Mouse (Mus musculus): ENCODE results near the gene Tmem107.
A peak's percentile ranks its signal among the peaks of the same experiment; 100 is the strongest.

Tmem107 gene

DNA sequence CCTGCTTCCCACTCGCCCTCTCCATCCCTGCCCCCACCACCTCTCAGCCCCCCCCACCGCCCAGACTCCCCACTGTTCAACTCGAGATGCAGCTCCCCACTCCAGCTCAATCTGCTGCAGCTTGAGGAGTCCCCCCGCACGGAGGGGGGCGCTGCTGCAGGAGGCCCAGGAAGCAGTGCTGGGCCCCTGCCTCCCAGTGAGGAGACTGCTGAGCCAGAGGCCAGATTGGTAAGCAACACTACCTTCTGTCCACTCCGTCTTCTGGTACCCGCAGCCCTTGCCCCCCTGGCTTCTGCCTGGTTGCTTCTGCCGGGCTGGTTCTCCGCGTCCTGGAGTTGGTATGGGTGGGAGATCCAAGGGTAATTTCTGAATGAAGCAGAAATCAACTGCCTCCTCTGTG lies 36.2 kb downstream of the Tmem107 start:
- DNase-seq (ENCODE audit: low spot score) = no peak

DNA sequence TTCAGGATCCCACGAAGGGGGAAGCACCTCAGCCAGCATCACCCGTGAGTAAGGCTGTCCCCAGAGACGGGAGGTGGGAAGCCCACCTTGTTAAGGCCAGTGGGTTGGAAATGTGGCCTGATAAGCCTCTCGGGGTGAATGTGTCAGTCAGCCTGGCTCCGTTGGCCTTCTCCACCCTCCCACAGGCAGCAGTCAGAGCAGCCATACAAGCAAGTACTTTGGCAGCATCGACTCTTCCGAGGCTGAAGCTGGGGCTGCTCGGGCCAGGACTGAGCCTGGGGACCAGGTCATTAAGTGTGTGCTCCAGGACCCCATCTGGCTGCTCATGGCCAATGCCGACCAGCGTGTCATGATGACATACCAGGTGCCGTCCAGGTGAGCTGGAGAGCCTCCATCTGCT lies 37.1 kb downstream of the Tmem107 start:
- no peak for DNase-seq (ENCODE audit: low spot score)

DNA sequence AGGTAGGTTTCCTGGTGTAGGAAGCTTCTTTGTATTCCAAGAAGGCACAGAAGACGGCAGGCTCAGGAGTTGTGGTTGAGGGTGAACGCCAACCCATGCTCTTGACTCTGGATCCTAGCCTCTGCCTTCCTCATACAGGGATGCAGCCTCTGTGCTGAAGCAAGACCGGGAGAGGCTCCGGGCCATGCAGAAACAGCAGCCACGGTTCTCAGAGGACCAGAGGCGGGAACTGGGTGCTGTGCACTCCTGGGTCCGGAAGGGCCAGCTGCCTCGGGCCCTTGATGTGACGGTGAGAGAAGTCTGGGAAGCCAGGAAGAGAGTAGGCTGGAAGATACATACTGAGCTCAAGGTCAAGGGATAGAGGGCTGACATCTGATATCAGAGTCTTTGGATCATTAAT lies 37.6 kb downstream of the Tmem107 start:
- no peak for DNase-seq (ENCODE audit: low spot score)

DNA sequence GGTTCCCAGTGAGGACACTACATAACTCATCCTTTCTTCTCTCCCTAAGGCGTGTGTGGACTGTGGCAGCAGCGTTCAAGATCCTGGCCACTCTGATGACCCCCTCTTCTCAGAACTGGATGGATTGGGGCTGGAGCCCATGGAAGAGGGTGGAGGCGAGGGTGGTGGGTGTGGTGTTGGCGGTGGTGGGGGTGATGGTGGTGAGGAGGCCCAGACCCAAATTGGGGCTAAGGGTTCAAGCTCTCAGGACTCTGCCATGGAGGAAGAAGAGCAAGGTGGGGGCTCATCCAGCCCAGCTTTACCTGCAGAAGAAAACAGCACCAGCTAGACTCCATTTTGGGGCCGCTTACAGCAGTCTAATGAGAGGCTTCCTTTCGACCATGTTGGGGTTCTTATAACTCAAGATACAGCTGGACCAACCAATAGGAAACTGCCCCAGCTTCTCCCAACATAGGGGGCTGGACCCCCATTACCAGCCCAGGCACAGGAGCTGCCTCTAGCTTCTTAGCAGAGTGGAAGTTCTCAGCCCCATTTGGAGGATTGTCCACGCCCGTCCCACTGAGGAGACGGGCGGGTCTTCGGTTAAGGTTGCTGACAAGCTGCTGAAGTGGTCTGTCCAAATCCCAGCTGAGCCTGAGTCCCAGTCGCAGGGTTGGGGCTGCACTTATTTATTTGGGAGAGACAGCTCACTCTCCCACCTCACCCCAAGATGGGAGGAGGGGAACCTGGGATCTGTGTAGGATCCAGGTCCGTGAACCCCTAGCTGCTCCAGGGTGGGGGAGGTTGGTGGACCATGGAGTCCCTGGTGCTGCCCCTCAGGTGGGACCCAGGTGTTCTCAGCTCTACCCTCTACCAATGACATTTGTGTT lies 38.7 kb downstream of the Tmem107 start:
- DNase-seq (ENCODE audit: low spot score) = no peak

GRCm38 (mm10) chr11:69110319-69111046 lies 39.9 kb downstream of the Tmem107 start:
- DNase-seq (ENCODE audit: low spot score) = peak; percentile 94

DNA sequence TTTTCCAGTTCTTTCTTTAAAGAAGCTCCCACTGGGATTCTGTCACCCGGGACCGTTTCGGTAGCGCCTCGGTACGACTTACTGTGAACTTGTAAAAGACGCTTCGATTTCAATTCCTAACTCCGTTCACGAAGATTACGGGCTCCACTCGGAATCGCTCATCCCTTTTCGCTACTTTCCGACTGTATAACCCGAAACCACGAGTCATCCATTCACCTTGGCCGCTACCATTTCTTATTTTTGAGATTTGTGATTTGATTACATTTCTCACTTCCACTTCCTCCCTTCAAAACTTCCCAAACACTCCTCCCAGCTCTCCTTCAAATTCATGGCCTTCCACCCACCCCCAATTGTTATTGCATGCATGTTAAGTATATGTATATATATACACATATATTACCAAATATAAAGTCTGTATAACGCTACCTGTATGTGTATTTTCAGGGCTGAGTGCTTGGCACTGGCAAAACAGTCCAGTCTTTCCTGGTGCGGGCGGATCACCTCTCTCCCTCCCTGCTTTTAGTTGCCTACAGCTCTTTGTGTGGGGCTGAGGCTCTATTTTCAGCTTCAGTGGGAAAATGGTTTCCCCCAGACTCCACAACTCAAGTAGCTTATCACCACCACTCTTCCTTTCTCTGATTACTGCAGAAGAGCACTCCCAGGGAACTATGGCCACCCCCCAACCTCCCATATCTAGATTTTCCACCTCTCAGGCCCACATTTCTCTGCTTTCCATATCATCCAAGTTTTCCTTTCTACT lies 40.6 kb downstream of the Tmem107 start:
- no peak for DNase-seq (ENCODE audit: low spot score)

DNA sequence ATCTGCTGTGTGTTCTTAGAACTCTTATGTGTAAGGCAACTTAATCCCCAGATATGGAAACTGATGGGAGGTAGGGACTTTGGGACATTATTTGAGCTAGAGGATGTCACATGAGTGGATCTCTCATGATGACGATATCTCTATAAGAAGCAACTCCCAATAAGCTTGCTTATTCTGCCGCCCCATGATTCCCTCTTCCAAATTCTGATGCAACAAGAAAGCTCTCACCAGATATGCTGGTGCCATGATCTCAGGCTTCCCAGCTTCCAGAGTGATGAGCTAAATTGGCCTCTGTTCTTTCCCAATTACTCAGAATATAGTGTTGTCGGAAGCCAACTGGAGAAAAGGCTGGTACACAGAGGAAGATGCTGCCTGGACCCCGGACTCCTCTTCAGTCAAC lies 41.3 kb downstream of the Tmem107 start:
- no peak for DNase-seq (ENCODE audit: low spot score)

DNA sequence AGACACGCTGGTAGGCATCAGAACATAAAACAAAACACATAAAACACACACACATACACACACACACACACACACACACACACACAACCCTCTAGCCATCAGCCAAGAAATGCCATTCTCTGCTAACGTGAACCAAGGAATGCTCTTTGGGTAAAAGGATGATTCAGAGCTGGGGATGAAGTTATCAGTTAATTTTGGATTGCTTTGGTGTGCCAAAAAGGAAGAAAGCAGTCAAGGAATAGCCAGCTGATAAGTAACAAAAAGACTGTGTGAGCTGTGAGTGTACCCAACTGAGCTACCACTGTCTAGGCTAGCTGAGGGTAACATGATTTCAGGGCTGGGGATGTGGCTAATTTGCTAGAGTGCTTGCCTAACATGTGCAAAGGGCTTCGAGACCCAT lies 43.4 kb downstream of the Tmem107 start:
- DNase-seq (ENCODE audit: low spot score) = no peak

- DNase-seq (ENCODE audit: low spot score) = no peak
Measured at GRCm38 (mm10) chr11:69114621-69115020, 44.0 kb downstream of the Tmem107 start.

DNA sequence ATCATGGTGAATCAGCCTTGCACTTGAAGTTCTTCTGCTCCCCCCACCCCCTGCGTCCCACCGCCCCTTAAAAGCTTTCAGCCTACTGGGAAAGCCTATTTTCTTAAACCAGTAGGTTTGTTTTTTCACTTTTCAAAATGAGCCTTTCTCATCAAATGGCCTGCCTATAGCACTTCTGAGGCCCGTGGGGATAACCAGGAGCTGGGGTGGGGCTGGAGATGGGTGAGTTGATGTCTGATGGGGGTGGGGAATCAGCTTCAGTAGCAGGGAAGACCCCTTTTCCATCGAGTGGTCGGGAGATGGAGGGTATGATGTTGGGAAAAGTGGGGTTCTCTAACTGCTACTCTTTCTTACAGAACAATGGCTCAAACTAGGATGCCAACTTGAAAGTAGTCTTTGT lies 46.2 kb downstream of the Tmem107 start:
- DNase-seq (ENCODE audit: low spot score) = no peak

DNA sequence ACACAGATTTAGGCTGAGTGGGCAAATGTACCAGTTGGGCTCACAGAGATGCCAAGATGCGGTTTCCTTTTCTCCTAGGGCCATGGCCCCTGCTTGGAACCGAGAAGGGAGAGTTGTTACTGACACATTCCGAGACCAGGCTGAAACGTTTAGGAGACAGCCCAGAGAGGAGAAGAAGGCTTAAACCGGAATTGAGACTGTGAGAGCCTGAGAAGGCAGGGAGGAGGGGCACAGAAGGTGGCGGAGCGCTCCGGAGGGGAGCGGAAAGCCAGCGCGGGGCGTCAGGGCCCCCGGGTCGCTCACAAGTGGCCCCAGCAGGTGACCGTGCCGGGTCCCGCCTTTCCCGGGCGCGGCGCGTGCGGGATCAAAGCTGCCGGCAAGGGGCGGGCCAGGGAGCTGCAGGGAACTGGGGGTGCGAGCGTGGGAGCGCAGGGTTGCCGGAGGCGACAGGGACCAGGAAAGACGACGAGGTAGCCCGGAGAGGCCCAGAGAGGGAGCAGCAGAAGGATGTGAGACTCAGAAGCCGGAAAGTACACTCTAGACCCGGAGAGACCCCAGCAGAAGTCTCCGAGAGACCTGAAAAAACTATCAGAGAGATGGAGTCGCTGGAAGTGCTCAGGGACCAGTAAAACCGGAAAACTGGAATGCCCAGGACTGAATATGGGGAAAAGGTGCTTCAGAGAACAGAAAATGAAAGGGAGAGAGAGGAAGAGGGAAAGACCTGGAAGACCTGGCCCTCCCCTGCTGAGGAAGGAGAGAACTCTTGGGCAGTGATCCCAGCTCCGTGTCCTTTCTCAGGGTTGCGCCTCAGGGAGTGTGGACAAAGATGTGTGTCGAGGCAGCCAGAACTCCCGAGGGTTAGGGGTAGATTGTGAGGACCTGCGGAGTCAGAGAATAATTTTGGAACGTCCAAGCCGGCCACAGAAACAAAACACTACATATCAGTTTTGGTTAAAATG lies 47.4 kb downstream of the Tmem107 start:
- peak; percentile 71 for DNase-seq (ENCODE audit: low spot score)

DNA sequence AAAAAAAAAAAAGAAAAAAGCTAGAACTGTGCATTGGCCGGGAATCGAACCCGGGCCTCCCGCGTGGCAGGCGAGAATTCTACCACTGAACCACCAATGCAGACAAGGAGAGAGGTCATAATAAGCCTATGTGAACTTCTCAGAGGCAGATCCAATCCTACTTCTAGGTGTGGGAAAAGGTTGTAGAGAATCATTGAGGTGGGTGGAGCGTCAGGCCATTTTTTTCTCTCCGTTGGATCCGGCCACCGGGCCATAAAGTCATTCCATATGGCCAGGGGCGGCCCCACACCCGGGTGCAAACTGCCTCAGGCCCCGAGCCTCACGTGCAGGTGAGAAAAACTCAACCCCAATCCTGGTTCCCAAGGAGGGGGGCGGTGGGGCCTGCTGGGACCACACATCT lies 48.2 kb downstream of the Tmem107 start:
- DNase-seq (ENCODE audit: low spot score) = peak; percentile 75

DNA sequence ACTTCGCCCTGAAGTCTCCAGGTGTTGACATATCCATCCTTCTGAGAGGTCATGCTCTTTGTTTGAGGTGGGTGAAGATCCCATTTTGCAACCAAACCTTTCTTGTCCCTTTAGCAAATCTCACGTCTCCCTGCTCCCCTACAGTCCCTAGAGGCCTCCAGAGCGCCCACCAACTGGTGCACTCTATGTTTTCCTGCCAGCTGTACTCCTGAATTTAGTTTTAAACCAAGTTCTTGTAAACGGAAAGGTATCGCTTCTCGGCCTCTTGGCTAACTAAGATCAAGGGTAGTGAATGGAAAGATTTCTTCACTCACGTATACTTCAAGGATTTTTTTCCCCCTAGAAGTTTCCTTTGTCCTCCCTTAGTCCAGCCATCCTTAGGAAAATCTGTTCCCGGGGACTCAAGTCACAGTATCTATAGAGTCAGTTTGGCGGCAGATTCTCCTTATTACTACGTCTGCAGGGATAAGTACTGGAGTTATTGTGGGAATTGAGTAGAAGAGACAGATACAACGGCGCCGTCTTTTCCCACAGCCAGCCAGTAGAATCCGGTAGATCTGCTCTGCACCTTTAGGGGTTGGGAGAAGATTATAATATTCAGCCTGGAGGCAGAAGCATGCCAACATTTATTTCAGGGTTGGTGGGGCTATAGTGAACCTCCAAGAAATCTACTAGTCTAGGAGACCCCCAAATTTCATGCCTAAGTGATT lies 49.0 kb downstream of the Tmem107 start:
- DNase-seq (ENCODE audit: low spot score) = no peak

DNA sequence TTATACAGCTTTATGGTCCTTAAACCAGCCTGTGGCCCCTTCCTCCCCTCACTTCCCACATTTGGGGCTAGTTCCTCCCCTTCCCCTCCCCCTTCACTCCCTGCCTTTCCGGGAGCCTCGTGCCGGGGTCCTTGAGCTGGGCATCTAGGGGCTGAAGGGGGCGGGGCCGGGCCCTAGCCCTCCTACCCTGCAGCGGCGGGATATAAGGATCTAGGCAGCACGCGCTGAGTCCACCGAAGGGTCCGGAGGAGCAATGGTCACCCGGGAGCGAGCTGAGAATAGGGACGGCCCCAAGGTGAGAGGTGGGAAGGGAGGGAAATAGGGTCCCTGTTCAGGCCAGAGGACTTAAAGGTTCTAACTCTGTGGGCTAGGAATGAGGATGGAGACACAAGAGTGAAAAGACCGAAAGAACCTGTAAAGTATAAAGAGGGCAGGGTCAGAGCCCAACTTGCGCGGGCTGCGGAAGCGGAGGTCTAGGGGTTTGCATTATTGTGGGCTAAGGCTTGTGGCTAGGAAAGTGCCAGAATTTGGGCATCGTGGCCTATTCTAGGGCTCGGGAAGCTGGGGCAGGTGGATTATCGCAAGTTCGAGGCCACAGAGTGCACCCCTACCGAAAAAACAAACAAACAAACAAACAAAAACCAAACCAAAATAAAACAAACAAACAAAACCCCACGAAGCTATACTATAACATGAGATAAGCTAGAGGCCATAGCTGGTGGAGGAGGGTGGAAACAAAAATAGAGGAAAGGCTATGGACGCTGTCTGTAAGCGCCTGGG lies 49.8 kb downstream of the Tmem107 start, which contains the start of gene Hes7:
Gene Hes7 (plus strand): TSS at position 184 of the 780 bp plus-strand sequence.
- no peak for DNase-seq (ENCODE audit: low spot score)

GRCm38 (mm10) chr11:69121001-69121740 lies 50.6 kb downstream of the Tmem107 start:
- DNase-seq (ENCODE audit: low spot score) = peak; percentile 49

- DNase-seq (ENCODE audit: low spot score) = no peak
Measured at GRCm38 (mm10) chr11:69121741-69122335, 51.2 kb downstream of the Tmem107 start.

- peak; percentile 92 for DNase-seq (ENCODE audit: low spot score)
Measured at GRCm38 (mm10) chr11:69122336-69122951, 51.8 kb downstream of the Tmem107 start, which contains the start of gene 9130213A22Rik. Gene 9130213A22Rik, minus strand, starts transcription at chr11:69122589.

Measured in ovary, postnatal 36 days (tissue).